Mouse (Mus musculus) myocyte (in vitro differentiated cells): ENCODE measurements around the gene Atp1b2.

Experiments
- CEBPB ChIP-seq: IDR thresholded peaks from 2 replicates; pipeline ENCODE4 v1.6.1; 2011; ENCODE audit warnings: mild to moderate bottlenecking, moderate library complexity; ENCODE audit not compliant: poor library complexity, insufficient read depth, severe bottlenecking
- E2F4 ChIP-seq: IDR thresholded peaks from one replicate; pipeline ENCODE4 v1.6.1; 2011; ENCODE audit warnings: mild to moderate bottlenecking, control low read depth, moderate library complexity; ENCODE audit not compliant: insufficient read depth
- MAX ChIP-seq: IDR thresholded peaks from one replicate; pipeline ENCODE4 v1.6.1; 2011; ENCODE audit warnings: low read depth, mild to moderate bottlenecking, control low read depth
- MYOD1 ChIP-seq, 3 experiments: IDR thresholded peaks; one replicate each; pipeline ENCODE4 v1.6.1; 2011; ENCODE audit warnings: control low read depth in 2 of 3, low read depth in 2 of 3, mild to moderate bottlenecking in 2 of 3, moderate library complexity in 1 of 3; ENCODE audit not compliant: insufficient read length in 2 of 3, control insufficient read depth in 1 of 3
- MYOG ChIP-seq, 3 experiments: IDR thresholded peaks; one replicate each; pipeline ENCODE4 v1.6.1; 2011; ENCODE audit warnings: control low read depth in 2 of 3, low read depth in 2 of 3, mild to moderate bottlenecking in 2 of 3; ENCODE audit not compliant: insufficient read length in 2 of 3, control insufficient read depth in 1 of 3, insufficient read depth in 1 of 3
- POLR2A ChIP-seq: IDR thresholded peaks from one replicate; pipeline ENCODE4 v1.6.1; 2011; ENCODE audit warnings: low read depth, mild to moderate bottlenecking, control low read depth, moderate library complexity; ENCODE audit not compliant: insufficient read length
- POLR2AphosphoS2 ChIP-seq: IDR thresholded peaks from one replicate; pipeline ENCODE4 v1.6.1; 2011; ENCODE audit warnings: low read depth, control low read depth; ENCODE audit not compliant: insufficient read length
- REST ChIP-seq: IDR thresholded peaks from one replicate; pipeline ENCODE4 v1.6.1; 2011; ENCODE audit warnings: mild to moderate bottlenecking, control low read depth, moderate library complexity; ENCODE audit not compliant: insufficient read depth, insufficient read length
- SRF ChIP-seq: IDR thresholded peaks from one replicate; pipeline ENCODE4 v1.6.1; 2011; ENCODE audit warnings: low read depth; ENCODE audit not compliant: control insufficient read depth, insufficient read length
- TCF12 ChIP-seq: IDR thresholded peaks from one replicate; pipeline ENCODE4 v1.6.1; 2011; ENCODE audit warnings: mild to moderate bottlenecking, control low read depth; ENCODE audit not compliant: poor library complexity, insufficient read depth, severe bottlenecking
- USF1 ChIP-seq: IDR thresholded peaks from one replicate; pipeline ENCODE4 v1.6.1; 2011; ENCODE audit warnings: low read depth, mild to moderate bottlenecking, control low read depth, moderate library complexity

GRCm38 (mm10) chr11:69603516-69603915 is 2.2 kb downstream of the Atp1b2 start:
- TF ChIP-seq USF1 (no peak), POLR2A (no peak), E2F4 (no peak), REST (no peak), MAX (no peak), SRF (no peak), POLR2AphosphoS2 (no peak), CEBPB (no peak), TCF12 (no peak), MYOD1 (IDR thresholded peaks at IDR 0.05; ENCODE audit: control insufficient read depth in 1 of 3, insufficient read length in 2 of 3, low read depth in 2 of 3) (no peak), MYOG (IDR thresholded peaks at IDR 0.05; ENCODE audit: control insufficient read depth in 1 of 3, insufficient read depth in 1 of 3, insufficient read length in 2 of 3, low read depth in 2 of 3) (no peak)
